Mouse (Mus musculus): Measurements from ENCODE around the gene Ncoa7. TPM values are rescaled to one million over a fixed set of nuclear protein-coding genes. Genes with fewer than 3 reads are reported as not detected.

The Ncoa7 gene
- total RNA-seq, 2 experiments from 2014 or later, result 26.0 to 36.8 TPM

DNA sequence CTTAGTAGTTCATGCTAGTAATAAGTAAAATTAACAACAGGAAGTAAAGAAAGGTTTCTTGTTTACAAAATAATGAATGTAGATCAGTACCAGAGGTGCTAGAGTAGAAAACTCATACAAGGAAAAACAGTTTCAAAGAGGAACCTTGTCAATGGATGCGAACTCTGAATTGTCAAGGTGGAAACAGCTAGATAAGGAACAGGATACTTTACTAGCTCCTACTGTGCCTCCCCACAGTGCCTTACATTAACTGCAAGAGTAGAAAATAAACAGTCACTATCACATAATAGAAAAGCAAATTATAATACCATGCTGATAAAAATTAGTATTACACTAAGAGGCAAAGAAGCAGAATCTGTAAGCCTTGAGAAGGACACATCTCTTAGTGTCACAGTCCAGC, 217.4 kb downstream of the Ncoa7 start:
- DNase-seq, result no peak

Other genes with a start within 250 kb of the Ncoa7 start
- gene Trmt11, start 202.6 kb downstream of the Ncoa7 start, total RNA-seq (2021), result 10 to 100 TPM in 1 of 2 experiments, 1 to 10 TPM in 1; 9.5 to 10.1 TPM
- gene Hint3, start 173.7 kb downstream of the Ncoa7 start, total RNA-seq (2021), result 10 to 100 TPM; 43.6 to 58.2 TPM
- 1 to 10 TPM; 1.1 to 1.4 TPM for gene Hey2, start 39.5 kb upstream of the Ncoa7 start, total RNA-seq (2021)